Mouse (Mus musculus) embryonic facial prominence, embryonic 13.5 days (tissue): ENCODE measurements around the gene Sdhaf4. TPM values are rescaled to one million over a fixed set of nuclear protein-coding genes. Genes with fewer than 3 reads are reported as not detected.

Experiments used
- ATAC-seq: fragments of 200-750 bp; cut with Nextera tagmentation; 2 replicates; pipeline ENCODE4 v1.8.0; 2017; ENCODE audit warnings: low read depth; ENCODE audit not compliant: insufficient number of reproducible peaks, insufficient read depth, low FRiP score, low TSS enrichment
- H3K27ac ChIP-seq: fragments of 300-500 bp; sonication (generic); 2 replicates; pipeline ENCODE4 v1.5.1; 2015; ENCODE audit warnings: moderate library complexity, mild to moderate bottlenecking, inconsistent platforms
- H3K27me3 ChIP-seq: fragments of 300-500 bp; sonication (generic); 2 replicates; pipeline ENCODE4 v1.6.1; 2015; ENCODE audit warnings: mild to moderate bottlenecking, inconsistent platforms
- H3K36me3 ChIP-seq: fragments of 300-500 bp; sonication (generic); 2 replicates; pipeline ENCODE4 v1.6.1; 2015; ENCODE audit warnings: mild to moderate bottlenecking, inconsistent platforms
- H3K4me1 ChIP-seq: fragments of 300-500 bp; sonication (generic); 2 replicates; pipeline ENCODE4 v1.6.1; 2015; ENCODE audit warnings: inconsistent platforms
- H3K4me2 ChIP-seq: fragments of 300-500 bp; sonication (generic); 2 replicates; pipeline ENCODE4 v1.6.1; 2015; ENCODE audit warnings: moderate library complexity, mild to moderate bottlenecking, inconsistent platforms
- H3K4me3 ChIP-seq: fragments of 300-500 bp; sonication (generic); 2 replicates; pipeline ENCODE4 v1.5.1; 2015; ENCODE audit warnings: mild to moderate bottlenecking, inconsistent platforms
- H3K9ac ChIP-seq: fragments of 300-500 bp; sonication (generic); 2 replicates; pipeline ENCODE4 v1.6.1; 2015; ENCODE audit warnings: mild to moderate bottlenecking, inconsistent platforms
- H3K9me3 ChIP-seq: fragments of 300-500 bp; sonication (generic); 2 replicates; pipeline ENCODE4 v1.6.1; 2016; ENCODE audit warnings: inconsistent platforms
- WGBS: fragments of 180-500 bp; shearing (Covaris S2); methylation state at CpG from one replicate; pipeline ENCODE4 v1.1.7; 2015; ENCODE audit warnings: mixed read lengths; 5-methylcytosine and 5-hydroxymethylcytosine counted together
- polyA plus RNA-seq: library from polyadenylated mRNA; unstranded; fragments of >200 nt; fragmentation: Nextera tagmentation; extraction: Ambion mirVana; gene quantifications from 2 replicates; pipeline ENCODE4 v1.2.1, GENCODE M21; 2015

Sdhaf4 gene
- polyA plus RNA-seq: 87.3 and 93.1 TPM in 2 replicates

GRCm38 (mm10) chr1:24005070-24005804 is at the start of gene Sdhaf4:
Gene Sdhaf4, minus strand, starts transcription at chr1:24005656.
- under 1% methylated on average over 47 of the region's 47 CpGs for WGBS
- Histone ChIP-seq H3K36me3 (peaks cover 20% of the 10 kb centered on the region), H3K4me1 (peaks cover 5% of the 10 kb centered on the region), H3K9me3 (no peaks in the 10 kb centered on the region), H3K9ac (peak within 1 kb of the TSS; percentile 85), H3K27ac (peak within 1 kb of the TSS; percentile 93), H3K27me3 (no peaks in the 10 kb centered on the region), H3K4me3 (peak within 1 kb of the TSS; percentile 63), H3K4me2 (peak within 1 kb of the TSS; percentile 56)
- ATAC-seq: peak; percentile 94

GRCm38 (mm10) chr1:24046730-24047510 is 41.5 kb upstream of the Sdhaf4 start:
- no peak for ATAC-seq
- no peaks in the 10 kb centered on the region for H3K4me1 ChIP-seq
- no peak overlapping the region for H3K9ac ChIP-seq
- peaks cover 22% of the 10 kb centered on the region for H3K36me3 ChIP-seq
- WGBS: 76% methylated on average over 6 of the region's 6 CpGs
- no peak overlapping the region for H3K27ac ChIP-seq
- H3K4me3 ChIP-seq: no peak overlapping the region
- no peak overlapping the region for H3K4me2 ChIP-seq
- H3K27me3 ChIP-seq: no peaks in the 10 kb centered on the region
- H3K9me3 ChIP-seq: no peaks in the 10 kb centered on the region

GRCm38 (mm10) chr1:24045627-24046026 is 40.2 kb upstream of the Sdhaf4 start:
- no peak overlapping the region for H3K9ac ChIP-seq
- no peaks in the 10 kb centered on the region for H3K27me3 ChIP-seq
- 75% methylated on average over 5 of the region's 5 CpGs for WGBS
- H3K27ac ChIP-seq: no peak overlapping the region
- peaks cover 25% of the 10 kb centered on the region for H3K36me3 ChIP-seq
- no peak overlapping the region for H3K4me3 ChIP-seq
- H3K4me1 ChIP-seq: no peaks in the 10 kb centered on the region
- H3K4me2 ChIP-seq: no peak overlapping the region
- no peak for ATAC-seq
- no peaks in the 10 kb centered on the region for H3K9me3 ChIP-seq

GRCm38 (mm10) chr1:24043007-24043406 is 37.6 kb upstream of the Sdhaf4 start:
- Histone ChIP-seq H3K4me2 (no peak overlapping the region), H3K4me3 (no peak overlapping the region), H3K36me3 (peaks cover 25% of the 10 kb centered on the region), H3K27ac (no peak overlapping the region), H3K9ac (no peak overlapping the region), H3K27me3 (no peaks in the 10 kb centered on the region), H3K9me3 (no peaks in the 10 kb centered on the region), H3K4me1 (no peaks in the 10 kb centered on the region)
- no peak for ATAC-seq
- WGBS: 88% methylated on average over 5 of the region's 5 CpGs

- Histone ChIP-seq H3K4me2 (no peak overlapping the region), H3K27me3 (no peaks in the 10 kb centered on the region), H3K27ac (no peak overlapping the region), H3K9ac (no peak overlapping the region), H3K4me1 (no peaks in the 10 kb centered on the region), H3K36me3 (peaks cover 25% of the 10 kb centered on the region), H3K9me3 (no peaks in the 10 kb centered on the region), H3K4me3 (no peak overlapping the region)
- ATAC-seq: no peak
- 80% methylated on average over 2 of the region's 2 CpGs for WGBS
Observed at GRCm38 (mm10) chr1:24033759-24034423, 28.4 kb upstream of the Sdhaf4 start.

- H3K4me1 ChIP-seq: no peaks in the 10 kb centered on the region
- H3K27ac ChIP-seq: no peak overlapping the region
- no peak overlapping the region for H3K4me2 ChIP-seq
- 90% methylated on average over 6 of the region's 6 CpGs for WGBS
- no peaks in the 10 kb centered on the region for H3K27me3 ChIP-seq
- no peaks in the 10 kb centered on the region for H3K9me3 ChIP-seq
- peaks cover 26% of the 10 kb centered on the region for H3K36me3 ChIP-seq
- no peak overlapping the region for H3K4me3 ChIP-seq
- no peak for ATAC-seq
- no peak overlapping the region for H3K9ac ChIP-seq
Observed at GRCm38 (mm10) chr1:24010821-24011220, 5.4 kb upstream of the Sdhaf4 start.

GRCm38 (mm10) chr1:24010016-24010415 is 4.6 kb upstream of the Sdhaf4 start:
- H3K4me2 ChIP-seq: no peak overlapping the region
- no peak overlapping the region for H3K4me3 ChIP-seq
- no peaks in the 10 kb centered on the region for H3K9me3 ChIP-seq
- no peak overlapping the region for H3K27ac ChIP-seq
- 86% methylated on average over 6 of the region's 6 CpGs for WGBS
- H3K27me3 ChIP-seq: no peaks in the 10 kb centered on the region
- H3K4me1 ChIP-seq: no peaks in the 10 kb centered on the region
- H3K36me3 ChIP-seq: peaks cover 26% of the 10 kb centered on the region
- ATAC-seq: no peak
- no peak overlapping the region for H3K9ac ChIP-seq

GRCm38 (mm10) chr1:24007621-24008020 is 2.2 kb upstream of the Sdhaf4 start:
- WGBS: 84% methylated on average over 8 of the region's 8 CpGs
- H3K36me3 ChIP-seq: peaks cover 10% of the 10 kb centered on the region; the same call in 1 of the 2 replicates
- ATAC-seq: no peak
- no peak overlapping the region for H3K27ac ChIP-seq
- H3K4me2 ChIP-seq: no peak overlapping the region
- no peak overlapping the region for H3K4me3 ChIP-seq
- peaks cover 5% of the 10 kb centered on the region for H3K4me1 ChIP-seq
- H3K9me3 ChIP-seq: no peaks in the 10 kb centered on the region
- H3K9ac ChIP-seq: no peak overlapping the region
- H3K27me3 ChIP-seq: no peaks in the 10 kb centered on the region

- Histone ChIP-seq H3K36me3 (peaks cover 45% of the 10 kb centered on the region), H3K9me3 (no peaks in the 10 kb centered on the region), H3K27me3 (no peaks in the 10 kb centered on the region), H3K9ac (no peak overlapping the region), H3K4me3 (no peak overlapping the region), H3K4me2 (no peak overlapping the region), H3K4me1 (peaks cover 3% of the 10 kb centered on the region), H3K27ac (no peak overlapping the region)
- 89% methylated on average over 5 of the region's 5 CpGs for WGBS
- ATAC-seq: no peak
Observed at GRCm38 (mm10) chr1:23999318-23999717, 6.1 kb downstream of the Sdhaf4 start.

GRCm38 (mm10) chr1:23998866-23999265 is 6.6 kb downstream of the Sdhaf4 start:
- Histone ChIP-seq H3K4me3 (no peak overlapping the region), H3K9ac (no peak overlapping the region), H3K4me2 (no peak overlapping the region), H3K9me3 (no peaks in the 10 kb centered on the region), H3K27me3 (no peaks in the 10 kb centered on the region), H3K36me3 (peaks cover 45% of the 10 kb centered on the region), H3K4me1 (no peaks in the 10 kb centered on the region), H3K27ac (no peak overlapping the region)
- 94% methylated on average over 7 of the region's 7 CpGs for WGBS
- no peak for ATAC-seq

- H3K4me1 ChIP-seq: no peaks in the 10 kb centered on the region
- H3K27me3 ChIP-seq: no peaks in the 10 kb centered on the region
- H3K9me3 ChIP-seq: no peaks in the 10 kb centered on the region
- no peak overlapping the region for H3K4me2 ChIP-seq
- peaks cover 45% of the 10 kb centered on the region for H3K36me3 ChIP-seq
- WGBS: 92% methylated on average over 7 of the region's 7 CpGs
- no peak overlapping the region for H3K9ac ChIP-seq
- no peak overlapping the region for H3K27ac ChIP-seq
- ATAC-seq: no peak
- no peak overlapping the region for H3K4me3 ChIP-seq
Observed at GRCm38 (mm10) chr1:23998120-23998810, 7.2 kb downstream of the Sdhaf4 start.
